Mouse (Mus musculus) gastrocnemius, adult 8-10 months (tissue): ENCODE results near the gene Dhx57. TPM values are rescaled to one million over a fixed set of nuclear protein-coding genes. Genes with fewer than 3 reads are reported as not detected.

Experiments
- DNase-seq, 2 experiments: peaks; one replicate each; pipeline ENCODE4 v3.0.0; 2022; ENCODE audit warnings: low spot score in 2 of 2
- total RNA-seq, 4 experiments: library from RNA; stranded (reverse); gene quantifications; 2 replicates each; pipeline ENCODE4 v1.2.4; 2022

Gene Dhx57
- total RNA-seq, 4 experiments from 2014 or later = 6.8 to 10.0 (median 7.6) TPM

DNA sequence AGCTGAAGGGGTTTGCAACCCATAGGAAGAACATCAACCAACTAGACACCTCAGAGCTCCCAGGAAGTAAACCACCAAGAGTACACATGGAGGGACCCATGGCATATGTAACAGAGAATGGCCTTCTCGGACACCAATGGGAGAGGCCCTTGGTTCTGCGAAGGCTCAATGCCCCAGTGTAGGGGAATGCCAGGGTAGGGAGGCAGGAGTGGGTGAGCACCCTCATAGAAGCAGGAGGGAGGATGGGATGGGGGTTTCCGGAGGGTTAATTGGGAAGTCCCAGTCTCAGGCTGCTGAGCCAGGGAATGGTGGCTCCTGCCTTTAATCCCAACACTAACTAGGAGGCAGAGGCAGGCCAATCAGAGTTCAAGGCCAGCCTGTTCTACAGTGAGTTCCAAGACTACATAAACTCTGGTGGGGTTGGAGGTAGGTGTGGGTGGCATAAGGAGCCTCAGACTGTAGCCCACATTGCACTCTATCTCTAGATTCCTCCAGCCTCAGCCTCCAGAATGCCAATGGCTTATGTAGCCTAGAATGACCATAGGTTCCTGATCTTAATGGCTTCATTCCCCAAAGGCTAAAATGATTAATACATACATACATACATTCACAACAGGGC lies 91.0 kb downstream of the Dhx57 start:
- DNase-seq = no peak

GRCm38 (mm10) chr17:80193075-80193474 lies 97.2 kb downstream of the Dhx57 start:
- no peak for DNase-seq

Other genes with a start within 250 kb of the Dhx57 start
- gene Hnrnpll, start 228.1 kb downstream of the Dhx57 start, total RNA-seq = 10 to 100 TPM; 15.5 to 16.7 (median 16.0) TPM
- gene Galm, start 163.0 kb downstream of the Dhx57 start, total RNA-seq = 1 to 10 TPM; 1.9 to 3.0 (median 2.4) TPM
- 10 to 100 TPM; 25.5 to 31.1 (median 28.5) TPM for gene Srsf7, start 83.2 kb downstream of the Dhx57 start, total RNA-seq
- under 1 TPM in 1 of 4 experiments, not detected in 3; 0.13 TPM for gene Ttc39d, start 83.0 kb downstream of the Dhx57 start, total RNA-seq
- 1 to 10 TPM; 6.0 to 8.1 (median 7.2) TPM for gene Gemin6, start 66.0 kb downstream of the Dhx57 start, total RNA-seq
- gene Morn2, start 273 bp downstream of the Dhx57 start, total RNA-seq = 1 to 10 TPM; 5.5 to 9.6 (median 7.1) TPM
- not detected for gene Arhgef33, start 16.9 kb upstream of the Dhx57 start, total RNA-seq
- gene Gm10190, start 83.1 kb upstream of the Dhx57 start, total RNA-seq = not detected
- gene Sos1, start 190.0 kb upstream of the Dhx57 start, total RNA-seq = 10 to 100 TPM; 13.2 to 16.6 (median 16.0) TPM